Mouse (Mus musculus) cerebellum, postnatal 10 days (tissue): ENCODE data around the gene Trim66.

Source experiments
- DNase-seq, 2 experiments: peaks; one replicate each; pipeline ENCODE4 v3.0.0; 2021; ENCODE audit warnings: mixed read lengths in 2 of 2

Trim66 gene

GRCm38 (mm10) chr7:109519936-109520335 lies 12.0 kb upstream of the Trim66 start:
- no peak for DNase-seq

- peak; percentile 100 for DNase-seq
Observed at GRCm38 (mm10) chr7:109518838-109519696, 11.1 kb upstream of the Trim66 start, which contains the start of gene Rpl27a. Gene Rpl27a (plus strand): TSS chr7:109519147.

GRCm38 (mm10) chr7:109518036-109518681 lies 10.2 kb upstream of the Trim66 start:
- DNase-seq, result peak in 1 of 2 experiments; percentile 38

- no peak for DNase-seq
Observed at GRCm38 (mm10) chr7:109516500-109516899, 8.6 kb upstream of the Trim66 start.

GRCm38 (mm10) chr7:109511838-109512237 lies 3.9 kb upstream of the Trim66 start:
- DNase-seq, result no peak

GRCm38 (mm10) chr7:109510799-109511198 lies 2.9 kb upstream of the Trim66 start:
- no peak for DNase-seq

GRCm38 (mm10) chr7:109507572-109507971 lies 362 bp downstream of the Trim66 start:
- no peak for DNase-seq

- DNase-seq, result peak in 1 of 2 experiments; percentile 45
Observed at GRCm38 (mm10) chr7:109507119-109507518, 815 bp downstream of the Trim66 start.

- DNase-seq, result no peak
Observed at GRCm38 (mm10) chr7:109497507-109497906, 10.4 kb downstream of the Trim66 start.

- peak; percentile 58 to 60 for DNase-seq
Observed at GRCm38 (mm10) chr7:109493319-109494316, 14.3 kb downstream of the Trim66 start.

GRCm38 (mm10) chr7:109492616-109493318 lies 15.2 kb downstream of the Trim66 start:
- no peak for DNase-seq

- no peak for DNase-seq
Observed at GRCm38 (mm10) chr7:109484221-109484620, 23.7 kb downstream of the Trim66 start.

- DNase-seq, result peak; percentile 59 to 70
Observed at GRCm38 (mm10) chr7:109480765-109481197, 27.2 kb downstream of the Trim66 start.

- DNase-seq, result no peak
Observed at GRCm38 (mm10) chr7:109477926-109478325, 30.0 kb downstream of the Trim66 start.

GRCm38 (mm10) chr7:109470700-109471099 lies 37.2 kb downstream of the Trim66 start:
- DNase-seq, result no peak

GRCm38 (mm10) chr7:109468262-109468701 lies 39.7 kb downstream of the Trim66 start:
- DNase-seq, result peak; percentile 59 to 64

GRCm38 (mm10) chr7:109467591-109467990 lies 40.3 kb downstream of the Trim66 start:
- peak; percentile 46 to 48 for DNase-seq

- DNase-seq, result peak; percentile 23 to 34
Observed at GRCm38 (mm10) chr7:109460698-109461097, 47.2 kb downstream of the Trim66 start.

- DNase-seq, result no peak
Observed at GRCm38 (mm10) chr7:109456563-109456962, 51.4 kb downstream of the Trim66 start.

GRCm38 (mm10) chr7:109455748-109456147 lies 52.2 kb downstream of the Trim66 start:
- no peak for DNase-seq

- DNase-seq, result peak; percentile 45 to 61
Observed at GRCm38 (mm10) chr7:109454856-109455255, 53.1 kb downstream of the Trim66 start.

- no peak for DNase-seq
Observed at GRCm38 (mm10) chr7:109448060-109448459, 59.9 kb downstream of the Trim66 start.
